Mouse (Mus musculus) cerebellum, adult 2 months (tissue): ENCODE data around the gene Arg2.

Experiments
- CTCF ChIP-seq: fragments of 200-500 bp; IDR thresholded peaks from 2 replicates; pipeline ENCODE4 v1.5.1; 2011; ENCODE audit warnings: low read depth, mild to moderate bottlenecking, control low read depth, low read length, moderate library complexity, borderline replicate concordance; ENCODE audit not compliant: insufficient read depth
- POLR2A ChIP-seq: fragments of 200-500 bp; IDR thresholded peaks from 2 replicates; pipeline ENCODE4 v1.6.1; 2011; ENCODE audit warnings: low read length, control low read depth, borderline replicate concordance; ENCODE audit not compliant: insufficient read depth

DNA sequence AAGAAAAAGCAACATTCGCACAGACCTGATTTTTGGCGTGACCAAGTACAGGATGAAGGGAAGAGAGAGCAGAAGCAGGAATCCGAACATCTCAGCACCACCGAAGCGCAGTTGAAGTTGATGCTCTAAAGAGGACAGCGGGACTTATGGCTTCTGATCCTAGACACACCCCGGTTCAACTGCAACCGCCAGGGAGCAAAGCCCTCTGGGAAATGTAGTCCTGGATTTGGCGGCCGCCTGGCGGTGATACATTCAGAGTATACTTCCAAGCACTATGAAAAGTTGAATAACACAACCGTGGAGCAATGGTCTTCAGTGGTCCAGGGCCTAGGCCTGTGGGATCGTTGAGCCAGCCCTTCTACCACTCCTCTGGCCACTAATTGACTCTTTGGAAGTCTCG, 61.1 kb downstream of the Arg2 start:
- TF ChIP-seq CTCF (peak; percentile 48; the same call in 1 of the 2 replicates), POLR2A (peak; percentile 20; the same call in 1 of the 2 replicates)
